Mouse (Mus musculus): ENCODE measurements around the gene Atp1b2. TPM values are rescaled to one million over a fixed set of nuclear protein-coding genes. Genes with fewer than 3 reads are reported as not detected.

Atp1b2 gene
- total RNA-seq, 2 experiments from 2014 or later = 391 to 411 TPM

DNA sequence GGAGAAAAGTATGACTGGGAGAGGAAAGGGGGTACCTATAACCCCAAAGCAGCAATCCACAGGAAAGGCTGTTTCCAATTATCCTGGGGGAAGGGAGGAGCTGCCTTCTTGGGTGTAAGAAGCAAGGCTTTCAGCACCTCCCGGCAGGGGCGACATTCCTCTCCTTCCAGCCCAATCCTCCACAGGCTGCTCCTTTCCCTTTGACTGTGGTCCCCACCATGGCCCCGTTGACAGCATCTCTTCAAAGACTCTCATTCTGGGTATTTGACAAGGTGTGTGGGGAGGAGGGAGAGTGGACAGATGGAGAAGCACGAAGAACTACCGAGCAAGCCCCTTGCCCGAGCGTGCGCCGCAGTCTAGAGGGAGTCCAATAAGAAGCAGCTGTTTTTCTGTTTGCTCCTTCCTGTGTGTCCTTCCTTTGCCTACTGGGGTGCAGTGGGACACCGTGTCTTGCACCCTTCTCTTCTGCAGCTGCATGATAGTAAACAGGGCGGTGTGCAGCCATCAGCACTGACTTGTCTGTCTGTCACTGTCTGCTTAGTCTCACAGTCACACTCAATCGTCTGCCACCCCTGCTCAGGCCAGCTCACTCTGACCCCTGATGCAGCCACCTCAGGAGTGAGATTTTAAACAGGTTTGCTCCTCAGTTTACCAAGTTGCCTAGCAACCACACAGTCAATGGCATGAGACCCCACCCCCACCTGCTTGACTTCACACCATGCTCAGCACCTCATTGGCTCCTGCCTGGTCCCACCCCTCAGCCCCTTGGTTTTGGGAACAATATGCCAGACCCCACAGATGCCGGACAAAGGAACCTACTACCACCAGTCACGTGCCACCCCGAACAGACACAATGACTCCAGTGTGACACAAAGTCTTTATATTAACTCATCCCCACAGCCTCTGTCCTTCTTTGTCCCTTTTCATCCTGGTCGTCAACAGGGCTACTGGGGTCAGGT, 44.6 kb downstream of the Atp1b2 start:
- H3K4me3 ChIP-seq = peak overlapping the region; percentile 83
- peak overlapping the region; percentile 98 for H3K27ac ChIP-seq
- no peak for DNase-seq (ENCODE audit: low spot score in 2 of 2)
- peak; percentile 29; the same call in 1 of the 2 replicates for TF ChIP-seq CTCF (conservative IDR thresholded peaks at IDR 0.05)

DNA sequence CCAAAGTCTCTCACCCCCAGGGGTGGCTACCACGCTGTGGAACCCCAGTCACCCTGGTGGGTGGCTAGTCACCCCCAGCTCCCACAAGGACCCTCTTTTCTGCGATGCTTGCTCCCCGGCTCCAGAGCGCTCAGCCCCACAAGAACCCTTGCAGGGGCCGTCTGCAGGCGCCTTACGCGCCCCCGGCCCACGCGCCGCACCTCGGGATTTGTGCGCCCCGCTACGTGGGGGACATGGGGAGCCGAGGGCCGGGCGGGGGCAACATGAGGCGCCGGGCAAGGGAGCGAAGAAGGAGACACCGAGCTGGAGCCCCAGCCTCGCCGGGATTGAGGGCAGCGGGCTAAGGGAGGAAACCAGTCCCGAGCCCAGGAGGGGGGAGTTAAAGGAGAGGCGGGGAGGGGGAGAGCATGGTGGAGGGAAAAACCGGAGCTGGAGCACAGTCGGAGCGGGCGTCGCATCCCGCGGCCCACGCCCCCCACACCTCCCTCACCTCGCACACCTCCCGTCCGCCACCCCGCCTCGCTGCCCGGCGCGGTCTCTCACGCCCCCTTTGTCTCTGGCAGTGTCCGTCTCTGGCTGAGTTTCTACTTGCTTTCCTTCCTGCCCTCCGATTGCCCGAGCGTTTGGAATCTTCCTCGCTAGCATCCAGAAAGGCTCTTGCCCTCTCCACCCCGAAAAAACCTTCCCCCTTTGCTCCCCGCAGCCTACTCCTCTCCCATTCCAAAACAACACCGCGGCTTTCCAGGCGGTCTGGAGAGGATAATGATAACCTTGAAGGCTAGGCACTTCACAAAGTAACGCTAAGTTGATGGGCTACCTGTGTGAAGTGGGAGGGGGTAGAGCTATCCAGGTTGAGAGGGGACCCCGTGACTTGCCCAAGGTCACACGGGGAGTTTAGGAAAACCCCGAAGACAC, 45.6 kb downstream of the Atp1b2 start, which contains the start of gene Efnb3:
Efnb3 (minus strand) TSS at position 355 of the 915 bp plus-strand sequence.
- DNase-seq (ENCODE audit: low spot score in 2 of 2) = no peak
- Histone ChIP-seq H3K4me3 (peak within 1 kb of the TSS; percentile 83), H3K27ac (peak within 1 kb of the TSS; percentile 98)
- TF ChIP-seq CTCF (conservative IDR thresholded peaks at IDR 0.05) = no peak

- DNase-seq (ENCODE audit: low spot score in 2 of 2) = no peak
- Histone ChIP-seq H3K27ac (peak overlapping the region; percentile 98), H3K4me3 (peak overlapping the region; percentile 83)
- TF ChIP-seq CTCF (conservative IDR thresholded peaks at IDR 0.05) = no peak
Observed at GRCm38 (mm10) chr11:69559183-69559582, 46.6 kb downstream of the Atp1b2 start.

DNA sequence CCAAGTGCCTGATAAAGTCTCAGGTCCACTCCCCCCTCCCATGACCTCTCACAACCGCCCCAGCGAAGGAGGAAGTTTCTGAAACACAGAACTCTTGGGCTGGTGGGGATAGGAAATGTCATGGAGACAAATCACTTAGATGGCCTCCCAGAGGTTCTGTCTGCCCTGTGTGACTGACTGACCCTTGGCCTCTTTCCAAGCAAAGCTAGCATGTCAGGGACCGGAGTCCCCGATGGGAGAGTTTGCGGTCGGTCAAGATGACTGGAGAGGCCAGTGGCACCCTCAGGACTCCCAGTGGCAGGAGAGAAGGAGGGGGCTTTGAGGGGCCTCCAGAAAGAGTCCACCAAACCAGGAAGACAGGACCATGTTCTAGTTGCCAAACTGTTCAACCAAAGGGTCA, 47.0 kb downstream of the Atp1b2 start:
- H3K27ac ChIP-seq = peak overlapping the region; percentile 98
- DNase-seq (ENCODE audit: low spot score in 2 of 2) = no peak
- no peak for TF ChIP-seq CTCF (conservative IDR thresholded peaks at IDR 0.05)
- H3K4me3 ChIP-seq = peak overlapping the region; percentile 83

DNA sequence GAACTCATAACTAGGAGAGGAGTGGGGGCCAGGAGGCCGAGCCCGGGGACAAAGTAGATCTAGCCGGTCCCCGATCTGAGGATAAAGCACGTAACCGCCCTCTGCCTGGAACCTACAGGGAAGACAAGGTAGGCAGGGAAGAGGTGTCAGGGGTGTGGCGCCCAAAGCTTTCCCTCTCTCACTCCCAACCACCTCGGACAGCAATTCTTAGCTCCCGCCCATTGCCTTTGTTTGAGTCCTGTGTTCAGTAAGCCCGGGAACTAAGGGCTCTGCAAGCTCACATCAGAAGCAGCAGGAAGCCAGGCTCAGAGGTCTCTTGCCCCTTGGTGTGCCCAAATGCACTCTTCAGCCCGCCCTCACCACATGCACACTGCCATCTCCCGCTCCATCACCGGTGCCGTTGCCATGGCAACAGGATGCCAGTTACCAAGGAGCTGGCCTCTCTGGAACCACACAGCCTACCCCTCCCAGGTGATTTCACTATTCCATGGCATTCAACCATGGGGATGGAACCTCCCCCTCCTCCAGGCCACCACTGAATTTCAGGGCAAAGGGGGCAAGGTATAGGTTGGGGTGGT, 48.3 kb downstream of the Atp1b2 start:
- H3K4me3 ChIP-seq = peak overlapping the region; percentile 83
- peak overlapping the region; percentile 98 for H3K27ac ChIP-seq
- peak in 1 of 2 experiments; percentile 65 for DNase-seq (ENCODE audit: low spot score in 2 of 2)
- TF ChIP-seq CTCF (conservative IDR thresholded peaks at IDR 0.05) = no peak

DNA sequence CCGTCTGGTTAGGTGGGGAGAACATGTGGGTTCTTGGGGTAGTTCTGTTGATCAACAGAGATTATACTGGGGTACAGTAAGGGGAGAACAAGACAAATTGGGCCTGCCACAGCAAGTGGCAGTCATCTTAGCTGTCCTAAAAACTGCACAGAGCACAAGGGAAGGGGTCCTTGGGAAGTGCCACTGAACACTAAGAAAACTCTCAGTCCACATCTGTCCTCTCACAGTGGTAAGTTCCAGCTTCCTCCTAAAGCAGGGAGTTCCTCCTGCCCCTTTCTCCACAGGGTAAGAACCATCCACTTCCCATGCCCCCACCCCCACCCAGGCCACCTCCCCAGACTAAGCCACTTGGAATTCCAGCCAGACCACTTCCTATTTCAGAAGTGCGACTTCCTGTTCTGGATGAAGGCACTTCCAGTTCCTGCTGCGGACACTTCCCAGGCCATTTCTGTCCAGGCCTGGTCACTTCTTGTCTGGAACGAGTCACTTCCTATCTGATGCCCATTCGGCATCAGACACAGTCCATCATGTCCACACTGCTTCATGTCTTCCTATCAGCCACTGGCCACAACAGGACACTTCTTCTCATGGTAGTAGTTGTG, 51.1 kb downstream of the Atp1b2 start:
- H3K4me3 ChIP-seq = no peak overlapping the region
- H3K27ac ChIP-seq = peak overlapping the region; percentile 62; the same call in 1 of the 2 replicates
- DNase-seq (ENCODE audit: low spot score in 2 of 2) = no peak
- TF ChIP-seq CTCF (conservative IDR thresholded peaks at IDR 0.05) = no peak

DNA sequence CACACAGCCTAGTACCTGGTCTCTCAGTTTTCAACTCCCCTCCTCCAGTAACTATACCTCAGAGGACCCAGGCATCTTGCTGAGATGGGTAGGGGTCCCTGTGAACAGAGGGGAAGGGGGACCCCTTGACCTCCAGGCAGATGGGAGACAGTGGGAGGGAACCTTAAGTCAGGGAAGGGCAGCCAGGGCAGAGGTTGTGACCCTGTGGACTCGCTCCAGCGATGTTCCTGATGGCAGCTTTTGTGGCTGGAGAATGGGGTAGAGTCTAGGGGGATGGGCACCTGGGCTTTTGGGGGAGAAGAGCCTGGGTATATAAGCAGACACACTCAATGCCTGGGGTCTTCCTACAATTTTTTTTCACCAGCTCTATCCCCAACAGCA, 52.4 kb downstream of the Atp1b2 start:
- Histone ChIP-seq H3K27ac (peak overlapping the region; percentile 97), H3K4me3 (peak overlapping the region; percentile 29)
- no peak for TF ChIP-seq CTCF (conservative IDR thresholded peaks at IDR 0.05)
- no peak for DNase-seq (ENCODE audit: low spot score in 2 of 2)

DNA sequence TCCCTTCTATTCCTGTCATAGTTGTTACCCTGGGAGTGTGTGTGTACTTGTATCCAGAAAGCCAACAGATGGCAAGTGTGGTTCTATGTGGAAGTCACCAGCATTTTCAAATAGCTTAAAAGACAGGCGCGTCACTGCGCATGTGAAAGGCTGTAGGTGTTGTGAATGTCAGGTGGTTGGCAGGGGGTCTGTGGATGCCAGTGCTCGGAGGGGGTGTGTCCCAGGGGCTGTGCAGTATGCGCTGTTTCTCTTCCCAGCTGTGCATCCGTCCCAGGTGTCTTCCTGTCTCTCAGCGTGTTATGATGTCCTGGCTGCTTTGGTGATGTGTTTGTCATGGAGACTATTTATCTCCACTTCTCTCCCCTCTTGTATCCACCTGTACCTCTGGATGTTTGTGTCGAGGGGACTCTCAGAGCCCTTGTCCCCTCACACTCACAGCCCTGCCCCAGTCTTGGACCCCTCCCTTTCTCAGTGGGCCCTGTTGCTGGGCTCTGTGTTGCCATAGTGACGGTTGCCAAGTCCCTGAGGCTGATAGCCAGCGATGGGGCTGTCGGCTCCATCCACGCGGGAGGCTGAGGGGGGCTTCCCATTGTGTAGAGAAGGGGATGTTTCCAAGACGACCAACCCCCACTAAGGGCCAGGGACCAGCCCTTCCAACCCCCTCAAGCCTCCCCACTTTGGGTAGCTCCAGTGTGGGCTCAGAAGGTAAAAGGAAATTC, 53.0 kb downstream of the Atp1b2 start:
- peak; percentile 68 to 83 for DNase-seq (ENCODE audit: low spot score in 2 of 2)
- Histone ChIP-seq H3K27ac (peak overlapping the region; percentile 97), H3K4me3 (peak overlapping the region; percentile 29)
- no peak for TF ChIP-seq CTCF (conservative IDR thresholded peaks at IDR 0.05)

GRCm38 (mm10) chr11:69551310-69551709, 54.4 kb downstream of the Atp1b2 start:
- no peak for DNase-seq (ENCODE audit: low spot score in 2 of 2)
- H3K27ac ChIP-seq = peak overlapping the region; percentile 97; the same call in 1 of the 2 replicates
- H3K4me3 ChIP-seq = no peak overlapping the region
- TF ChIP-seq CTCF (conservative IDR thresholded peaks at IDR 0.05) = no peak

Small RNAs within 50 kb of the gene (microRNA-seq; reads per million reads assigned to microRNA genes)
- gene Mir467f = 0 reads per million in 2 experiments

Other genes starting within 250 kb of the Atp1b2 start
- 100 to 1,000 TPM; 541 to 561 TPM for gene Chd3, start 236.5 kb downstream of the Atp1b2 start, total RNA-seq (2021)
- 100 to 1,000 TPM; 109 to 127 TPM for gene Naa38, start 210.5 kb downstream of the Atp1b2 start, total RNA-seq (2021)
- gene Cyb5d1, start 210.3 kb downstream of the Atp1b2 start, total RNA-seq (2021) = 10 to 100 TPM; 43.6 to 45.0 TPM
- 1 to 10 TPM; 2.6 to 5.0 TPM for gene Tmem88, start 207.7 kb downstream of the Atp1b2 start, total RNA-seq (2021)
- 10 to 100 TPM; 34.3 to 40.9 TPM for gene Kdm6b, start 192.3 kb downstream of the Atp1b2 start, total RNA-seq (2021)
- gene Dnah2, start 56.8 kb downstream of the Atp1b2 start, total RNA-seq (2021) = 1 to 10 TPM; 4.6 to 5.2 TPM
- 100 to 1,000 TPM; 113 to 116 TPM for gene Efnb3, start 45.7 kb downstream of the Atp1b2 start, total RNA-seq (2021)
- 10 to 100 TPM; 12.0 to 14.3 TPM for gene Wrap53, start 25.7 kb downstream of the Atp1b2 start, total RNA-seq (2021)
- 10 to 100 TPM; 28.5 to 32.3 TPM for gene Trp53, start 25.6 kb downstream of the Atp1b2 start, total RNA-seq (2021)
- gene Shbg, start 12.0 kb upstream of the Atp1b2 start, total RNA-seq (2021) = not detected
- gene Sat2, start 16.1 kb upstream of the Atp1b2 start, total RNA-seq (2021) = 10 to 100 TPM; 15.1 to 15.6 TPM
- 100 to 1,000 TPM; 138 to 143 TPM for gene Fxr2, start 27.0 kb upstream of the Atp1b2 start, total RNA-seq (2021)
- under 1 TPM in 1 of 2 experiments, not detected in 1; 0.44 TPM for gene Sox15, start 49.4 kb upstream of the Atp1b2 start, total RNA-seq (2021)
- 10 to 100 TPM; 54.9 to 59.3 TPM for gene Mpdu1, start 56.7 kb upstream of the Atp1b2 start, total RNA-seq (2021)
- gene Cd68, start 60.2 kb upstream of the Atp1b2 start, total RNA-seq (2021) = 10 to 100 TPM in 1 of 2 experiments, 1 to 10 TPM in 1; 9.7 to 15.4 TPM
- 100 to 1,000 TPM; 342 to 344 TPM for gene Eif4a1, start 66.5 kb upstream of the Atp1b2 start, total RNA-seq (2021)
- gene Senp3, start 76.1 kb upstream of the Atp1b2 start, total RNA-seq (2021) = 100 to 1,000 TPM; 108 to 132 TPM
- gene Tnfsf13, start 79.8 kb upstream of the Atp1b2 start, total RNA-seq (2021) = 1 to 10 TPM; 2.1 to 2.5 TPM
- 1 to 10 TPM; 8.9 to 9.6 TPM for gene Tnfsf12, start 89.9 kb upstream of the Atp1b2 start, total RNA-seq (2021)
- 1 to 10 TPM; 1.6 to 2.2 TPM for gene Tnfsfm13, start 90.2 kb upstream of the Atp1b2 start, total RNA-seq (2021)
- 10 to 100 TPM; 64.6 to 65.4 TPM for gene Polr2a, start 152.7 kb upstream of the Atp1b2 start, total RNA-seq (2021)
- not detected for gene Slc35g3, start 156.0 kb upstream of the Atp1b2 start, total RNA-seq (2021)
- 100 to 1,000 TPM; 122 to 133 TPM for gene Zbtb4, start 160.0 kb upstream of the Atp1b2 start, total RNA-seq (2021)
- gene Chrnb1, start 190.0 kb upstream of the Atp1b2 start, total RNA-seq (2021) = 1 to 10 TPM; 1.1 to 1.3 TPM
- 10 to 100 TPM; 25.6 to 28.0 TPM for gene Fgf11, start 195.9 kb upstream of the Atp1b2 start, total RNA-seq (2021)
- not detected for gene Tmem102, start 199.7 kb upstream of the Atp1b2 start, total RNA-seq (2021)
- not detected for gene Gm39566, start 209.4 kb upstream of the Atp1b2 start, total RNA-seq (2021)
- not detected for gene Spem2, start 212.5 kb upstream of the Atp1b2 start, total RNA-seq (2021)
- gene Spem1, start 216.2 kb upstream of the Atp1b2 start, total RNA-seq (2021) = under 1 TPM; 0.34 to 0.49 TPM
- 100 to 1,000 TPM; 197 to 201 TPM for gene Nlgn2, start 231.8 kb upstream of the Atp1b2 start, total RNA-seq (2021)
- gene Tmem256, start 232.6 kb upstream of the Atp1b2 start, total RNA-seq (2021) = 100 to 1,000 TPM; 113 to 114 TPM
- 10 to 100 TPM; 17.1 to 19.8 TPM for gene Plscr3, start 240.4 kb upstream of the Atp1b2 start, total RNA-seq (2021)

All from layer of hippocampus, adult 2 months (tissue).